Mouse (Mus musculus): ENCODE results near the gene Irf4. TPM values are rescaled to one million over a fixed set of nuclear protein-coding genes. Genes with fewer than 3 reads are reported as not detected.

Gene Irf4
- polyA plus RNA-seq, 1 experiment from 2014 or later, result 0.05 TPM

GRCm38 (mm10) chr13:30766636-30767476 lies 17.8 kb downstream of the Irf4 start:
- Histone ChIP-seq H3K27ac (no peak overlapping the region), H3K9ac (no peak overlapping the region), H3K4me2 (replicated peaks) (no peak overlapping the region), H3K4me3 (no peak overlapping the region), H3K9me3 (no peaks in the 10 kb centered on the region), H3K36me3 (no peaks in the 10 kb centered on the region), H3K4me1 (no peaks in the 10 kb centered on the region), H3K27me3 (no peaks in the 10 kb centered on the region)
- no peak for ATAC-seq (ENCODE audit: insufficient number of reproducible peaks, insufficient read depth, low FRiP score, low TSS enrichment)
- 87% methylated on average over 5 of the region's 5 CpGs for WGBS

- WGBS, result 77% methylated on average over 6 of the region's 6 CpGs
- no peak overlapping the region for H3K4me3 ChIP-seq
- no peak overlapping the region for H3K9ac ChIP-seq
- no peaks in the 10 kb centered on the region for H3K36me3 ChIP-seq
- H3K9me3 ChIP-seq, result no peaks in the 10 kb centered on the region
- no peaks in the 10 kb centered on the region for H3K4me1 ChIP-seq
- ATAC-seq (ENCODE audit: insufficient number of reproducible peaks, insufficient read depth, low FRiP score, low TSS enrichment), result no peak
- no peaks in the 10 kb centered on the region for H3K27me3 ChIP-seq
- no peak overlapping the region for H3K27ac ChIP-seq
- no peak overlapping the region for H3K4me2 ChIP-seq (replicated peaks)
Measured at GRCm38 (mm10) chr13:30767477-30768127, 18.6 kb downstream of the Irf4 start.

- ATAC-seq (ENCODE audit: insufficient number of reproducible peaks, insufficient read depth, low FRiP score, low TSS enrichment), result no peak
- no peak overlapping the region for H3K27ac ChIP-seq
- WGBS, result 69% methylated on average over 2 of the region's 2 CpGs
- no peak overlapping the region for H3K4me2 ChIP-seq (replicated peaks)
- no peak overlapping the region for H3K4me3 ChIP-seq
- no peaks in the 10 kb centered on the region for H3K36me3 ChIP-seq
- no peaks in the 10 kb centered on the region for H3K27me3 ChIP-seq
- H3K9ac ChIP-seq, result no peak overlapping the region
- no peaks in the 10 kb centered on the region for H3K4me1 ChIP-seq
- no peaks in the 10 kb centered on the region for H3K9me3 ChIP-seq
Measured at GRCm38 (mm10) chr13:30776021-30776420, 27.0 kb downstream of the Irf4 start.

- peaks cover 10% of the 10 kb centered on the region for H3K4me1 ChIP-seq
- WGBS, result 57% methylated on average over 11 of the region's 11 CpGs
- H3K9ac ChIP-seq, result no peak overlapping the region
- no peak overlapping the region for H3K4me2 ChIP-seq (replicated peaks)
- no peak for ATAC-seq (ENCODE audit: insufficient number of reproducible peaks, insufficient read depth, low FRiP score, low TSS enrichment)
- no peaks in the 10 kb centered on the region for H3K27me3 ChIP-seq
- no peaks in the 10 kb centered on the region for H3K9me3 ChIP-seq
- no peaks in the 10 kb centered on the region for H3K36me3 ChIP-seq
- no peak overlapping the region for H3K27ac ChIP-seq
- no peak overlapping the region for H3K4me3 ChIP-seq
Measured at GRCm38 (mm10) chr13:30777678-30778179, 28.7 kb downstream of the Irf4 start.

- no peak overlapping the region for H3K27ac ChIP-seq
- no peaks in the 10 kb centered on the region for H3K36me3 ChIP-seq
- no peak for ATAC-seq (ENCODE audit: insufficient number of reproducible peaks, insufficient read depth, low FRiP score, low TSS enrichment)
- H3K4me1 ChIP-seq, result peaks cover 14% of the 10 kb centered on the region
- no peaks in the 10 kb centered on the region for H3K27me3 ChIP-seq
- no peak overlapping the region for H3K4me2 ChIP-seq (replicated peaks)
- WGBS, result 31% methylated on average over 2 of the region's 2 CpGs
- H3K9me3 ChIP-seq, result no peaks in the 10 kb centered on the region
- H3K9ac ChIP-seq, result no peak overlapping the region
- H3K4me3 ChIP-seq, result no peak overlapping the region
Measured at GRCm38 (mm10) chr13:30781905-30782304, 32.9 kb downstream of the Irf4 start.

GRCm38 (mm10) chr13:30782419-30782818 lies 33.4 kb downstream of the Irf4 start:
- H3K9ac ChIP-seq, result no peak overlapping the region
- peaks cover 14% of the 10 kb centered on the region for H3K4me1 ChIP-seq
- ATAC-seq (ENCODE audit: insufficient number of reproducible peaks, insufficient read depth, low FRiP score, low TSS enrichment), result no peak; the same call in 1 of the 2 replicates
- H3K9me3 ChIP-seq, result no peaks in the 10 kb centered on the region
- 24% methylated on average over 8 of the region's 8 CpGs for WGBS
- H3K36me3 ChIP-seq, result no peaks in the 10 kb centered on the region
- no peak overlapping the region for H3K4me2 ChIP-seq (replicated peaks)
- H3K27ac ChIP-seq, result no peak overlapping the region
- no peaks in the 10 kb centered on the region for H3K27me3 ChIP-seq
- no peak overlapping the region for H3K4me3 ChIP-seq

GRCm38 (mm10) chr13:30785423-30786040 lies 36.5 kb downstream of the Irf4 start:
- Histone ChIP-seq H3K4me3 (no peak overlapping the region), H3K9ac (no peak overlapping the region), H3K27me3 (no peaks in the 10 kb centered on the region), H3K27ac (no peak overlapping the region), H3K36me3 (no peaks in the 10 kb centered on the region), H3K4me1 (peaks cover 14% of the 10 kb centered on the region), H3K4me2 (replicated peaks) (no peak overlapping the region), H3K9me3 (no peaks in the 10 kb centered on the region)
- no peak for ATAC-seq (ENCODE audit: insufficient number of reproducible peaks, insufficient read depth, low FRiP score, low TSS enrichment)
- WGBS, result 88% methylated on average over 4 of the region's 4 CpGs

- no peak overlapping the region for H3K4me2 ChIP-seq (replicated peaks)
- H3K4me1 ChIP-seq, result peaks cover 14% of the 10 kb centered on the region
- H3K27me3 ChIP-seq, result no peaks in the 10 kb centered on the region
- H3K9ac ChIP-seq, result no peak overlapping the region
- H3K9me3 ChIP-seq, result no peaks in the 10 kb centered on the region
- no peak overlapping the region for H3K4me3 ChIP-seq
- no peak overlapping the region for H3K27ac ChIP-seq
- no peaks in the 10 kb centered on the region for H3K36me3 ChIP-seq
- ATAC-seq (ENCODE audit: insufficient number of reproducible peaks, insufficient read depth, low FRiP score, low TSS enrichment), result no peak
- 80% methylated on average over 5 of the region's 5 CpGs for WGBS
Measured at GRCm38 (mm10) chr13:30786235-30787035, 37.4 kb downstream of the Irf4 start.

GRCm38 (mm10) chr13:30787036-30787320 lies 38.0 kb downstream of the Irf4 start:
- Histone ChIP-seq H3K27ac (no peak overlapping the region), H3K4me2 (replicated peaks) (no peak overlapping the region), H3K27me3 (no peaks in the 10 kb centered on the region), H3K9me3 (no peaks in the 10 kb centered on the region), H3K36me3 (no peaks in the 10 kb centered on the region), H3K9ac (no peak overlapping the region), H3K4me1 (peaks cover 11% of the 10 kb centered on the region), H3K4me3 (no peak overlapping the region)
- WGBS, result 39% methylated on average over 2 of the region's 2 CpGs
- ATAC-seq (ENCODE audit: insufficient number of reproducible peaks, insufficient read depth, low FRiP score, low TSS enrichment), result no peak

GRCm38 (mm10) chr13:30787556-30787955 lies 38.5 kb downstream of the Irf4 start:
- no peak overlapping the region for H3K4me3 ChIP-seq
- H3K27ac ChIP-seq, result no peak overlapping the region
- 82% methylated on average over 2 of the region's 2 CpGs for WGBS
- no peak overlapping the region for H3K9ac ChIP-seq
- no peaks in the 10 kb centered on the region for H3K9me3 ChIP-seq
- no peaks in the 10 kb centered on the region for H3K27me3 ChIP-seq
- no peak for ATAC-seq (ENCODE audit: insufficient number of reproducible peaks, insufficient read depth, low FRiP score, low TSS enrichment)
- H3K4me2 ChIP-seq (replicated peaks), result no peak overlapping the region
- no peaks in the 10 kb centered on the region for H3K36me3 ChIP-seq
- peaks cover 6% of the 10 kb centered on the region for H3K4me1 ChIP-seq

- Histone ChIP-seq H3K36me3 (no peaks in the 10 kb centered on the region), H3K4me1 (peaks cover 2% of the 10 kb centered on the region; the same call in 1 of the 2 replicates), H3K27ac (no peak overlapping the region), H3K4me3 (no peak overlapping the region), H3K9ac (no peak overlapping the region), H3K27me3 (no peaks in the 10 kb centered on the region), H3K4me2 (replicated peaks) (no peak overlapping the region), H3K9me3 (no peaks in the 10 kb centered on the region)
- no peak for ATAC-seq (ENCODE audit: insufficient number of reproducible peaks, insufficient read depth, low FRiP score, low TSS enrichment)
- WGBS, result 94% methylated on average over 4 of the region's 4 CpGs
Measured at GRCm38 (mm10) chr13:30787960-30788359, 38.9 kb downstream of the Irf4 start.

Measured in embryonic facial prominence, embryonic 12.5 days (tissue).